Mouse (Mus musculus) regulatory T cell (primary cell): ENCODE results near the gene Cars2.
"Not testable (repeated sequence)": the region's sequence is repeated elsewhere in the genome, so short reads cannot be mapped to it uniquely, and the experiment has no call there.

Experiments
- in situ Hi-C: fragments of 300-600 bp; cut with MboI, MseI; formaldehyde crosslinking; loops from one replicate; pipeline ENCODE4 v1.15.1; 2025; ENCODE audit warnings: high pct_unique_total_duplicates

The Cars2 gene

DNA sequence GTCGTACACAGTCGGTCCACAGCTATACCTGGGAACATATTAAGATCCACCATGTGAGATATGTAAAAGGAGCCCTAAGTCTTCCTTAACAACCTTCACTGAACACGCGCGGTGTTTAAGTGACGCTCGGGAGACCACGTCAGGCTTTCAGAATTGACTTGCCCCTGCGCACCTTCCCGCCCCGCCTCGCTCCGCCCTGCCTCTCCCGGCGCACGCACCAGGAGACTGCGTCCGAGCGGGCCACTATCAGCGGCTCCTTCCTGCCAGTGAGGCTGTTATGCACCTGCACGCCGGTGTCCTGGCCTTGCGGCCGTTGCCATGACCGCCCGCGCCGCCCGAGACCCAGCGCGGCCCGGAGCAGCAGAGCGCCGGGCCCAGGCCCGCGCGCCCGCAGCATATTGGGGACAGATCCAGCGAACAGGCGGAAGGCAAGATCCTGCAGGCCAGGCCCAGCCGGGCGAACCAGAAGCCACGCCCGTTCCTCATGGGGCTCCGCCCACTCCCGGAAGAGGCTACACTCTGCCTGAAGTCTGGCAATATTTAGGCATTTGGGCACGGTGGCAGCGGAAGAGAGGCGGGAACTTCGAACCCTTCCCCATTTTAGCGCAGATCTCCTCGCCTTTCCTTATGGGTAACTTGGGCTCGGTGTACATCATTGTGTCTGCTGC lies at the start of gene Cars2:
Cars2 (minus strand) TSS at position 503 of the 668 bp plus-strand sequence.
- in situ Hi-C loops = loop anchor here (5.0 kb wide), 1 partner anchor 98 kb away; no protein-coding TSS in a partner anchor

DNA sequence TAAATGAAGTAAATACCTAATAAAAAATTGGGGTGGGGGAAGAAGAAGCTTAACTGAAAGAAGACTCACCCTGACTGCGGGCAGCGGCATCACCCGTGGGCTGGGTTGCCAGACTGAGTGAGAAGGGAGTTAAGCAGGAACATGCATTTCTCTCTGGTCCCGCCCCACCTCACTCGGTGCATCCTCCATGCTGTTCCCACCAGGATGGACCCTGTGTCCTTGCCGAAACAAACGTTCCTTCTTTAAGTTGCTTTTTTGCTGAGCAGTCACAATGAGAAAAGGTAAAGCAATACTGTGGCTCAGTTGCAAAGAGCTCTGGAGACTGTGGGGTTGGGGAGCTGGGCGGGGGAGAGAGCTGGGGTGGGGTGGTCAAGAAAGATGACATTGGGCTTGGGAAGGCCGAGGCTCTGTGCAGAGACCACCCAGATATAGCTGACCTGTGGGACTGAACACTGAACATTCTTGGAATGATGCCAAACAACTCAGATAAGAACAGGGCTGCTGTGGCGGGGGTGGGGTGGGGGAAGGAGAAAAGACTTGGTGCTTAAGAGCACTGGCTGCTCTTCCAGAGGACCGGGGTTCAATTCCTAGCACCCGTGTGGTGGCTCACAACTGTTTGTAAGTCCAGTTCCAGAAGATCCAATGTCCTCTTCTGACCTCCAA lies 42.8 kb upstream of the Cars2 start:
- in situ Hi-C loops = no loop called here

DNA sequence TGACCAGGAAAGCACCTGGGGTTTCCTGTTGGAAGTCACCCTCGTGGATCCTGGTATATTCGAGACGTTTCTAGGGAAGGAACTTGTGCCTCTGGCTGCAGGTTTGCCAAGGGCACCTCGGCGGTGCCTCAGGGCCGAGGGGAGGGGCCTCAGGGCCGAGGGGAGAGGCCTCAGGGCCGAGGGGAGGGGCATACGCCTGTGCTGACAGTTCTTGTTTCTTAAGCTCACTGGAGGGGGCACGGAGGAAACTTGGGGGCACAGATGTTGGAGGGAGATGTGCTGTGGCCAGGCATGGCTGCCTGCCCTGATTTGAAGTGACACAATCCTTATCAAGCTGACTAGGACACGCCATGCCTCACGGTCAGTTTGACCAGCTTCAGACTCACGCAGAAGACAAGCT lies 41.7 kb upstream of the Cars2 start:
- in situ Hi-C loops = no loop called here

DNA sequence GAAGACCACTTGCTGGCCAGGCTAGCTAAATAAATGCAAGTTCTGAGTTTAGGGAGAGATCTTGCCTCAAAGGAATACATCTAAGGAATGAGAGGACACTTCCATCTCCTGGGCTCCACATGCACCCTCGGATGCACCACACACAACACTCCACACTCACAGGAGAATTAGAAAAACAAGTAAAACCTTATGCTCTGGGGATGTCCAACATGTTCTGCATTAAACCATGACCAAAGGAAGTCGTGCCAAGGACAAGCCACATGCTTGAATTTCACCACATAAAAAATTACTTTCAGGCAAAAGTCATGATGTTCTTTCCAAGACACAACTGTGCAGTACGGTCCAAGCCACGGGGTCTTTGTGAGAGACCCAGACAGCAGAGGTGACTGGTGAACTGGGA lies 41.3 kb upstream of the Cars2 start:
- in situ Hi-C loops = no loop called here

DNA sequence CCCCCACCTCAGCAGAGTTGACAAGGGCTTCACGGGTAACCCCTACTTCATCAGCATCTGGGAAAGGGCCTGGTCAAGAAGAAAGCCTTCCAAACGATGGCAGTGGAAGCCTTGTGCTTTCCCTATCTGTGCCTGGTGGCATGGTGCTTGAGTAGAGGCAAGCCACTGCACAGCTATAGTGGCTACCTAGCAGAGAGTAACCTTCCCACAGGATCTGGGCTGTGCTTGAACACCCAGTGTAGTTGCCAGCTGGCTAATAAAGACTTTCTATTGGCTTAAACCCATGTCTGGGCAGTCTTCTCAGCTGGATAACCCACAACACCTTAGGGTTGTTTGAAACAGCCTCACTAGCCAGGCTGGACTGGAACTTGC lies 35.8 kb upstream of the Cars2 start:
- in situ Hi-C loops = no loop called here

DNA sequence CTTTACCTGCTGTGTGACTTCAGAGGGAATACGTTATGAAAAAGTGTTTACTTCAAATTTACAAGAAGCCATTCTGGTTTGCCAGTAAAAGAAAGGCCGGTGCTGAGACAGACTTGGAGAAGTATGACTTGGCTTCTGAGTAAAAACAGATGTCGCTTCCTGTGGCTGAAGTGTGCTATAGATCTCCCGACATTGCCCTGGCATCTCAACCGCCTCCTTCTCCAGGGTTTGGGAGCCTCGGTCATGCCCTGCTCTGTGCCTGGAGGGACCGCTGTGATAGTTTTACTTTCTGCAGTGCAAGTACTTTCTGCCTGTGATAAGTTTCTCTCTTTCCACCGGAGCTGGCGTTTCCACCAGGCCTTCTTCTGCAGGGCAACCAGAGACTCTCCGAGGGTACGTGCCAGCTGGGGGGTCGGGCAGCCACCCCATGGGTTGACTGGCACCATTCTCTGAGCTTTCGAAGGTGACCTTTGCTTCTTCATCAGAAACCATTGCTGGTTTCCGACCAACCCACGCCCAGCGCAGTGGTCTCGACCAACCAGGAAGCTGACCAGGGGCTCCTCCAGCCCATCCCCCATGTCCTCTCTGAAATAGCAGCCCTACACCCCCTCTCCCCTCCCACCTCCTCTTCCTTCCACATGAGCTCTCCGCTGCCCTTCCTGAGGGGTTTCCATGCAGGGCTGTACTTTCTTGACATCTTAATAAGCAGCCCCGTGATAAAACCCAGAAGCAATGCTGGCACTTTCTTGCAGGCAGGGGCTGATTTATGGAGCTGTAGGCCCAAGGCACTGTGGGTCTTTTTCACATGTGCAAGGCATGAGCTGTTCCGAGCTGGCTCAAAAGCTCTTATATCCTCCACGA lies 35.2 kb upstream of the Cars2 start:
- in situ Hi-C loops = no loop called here

DNA sequence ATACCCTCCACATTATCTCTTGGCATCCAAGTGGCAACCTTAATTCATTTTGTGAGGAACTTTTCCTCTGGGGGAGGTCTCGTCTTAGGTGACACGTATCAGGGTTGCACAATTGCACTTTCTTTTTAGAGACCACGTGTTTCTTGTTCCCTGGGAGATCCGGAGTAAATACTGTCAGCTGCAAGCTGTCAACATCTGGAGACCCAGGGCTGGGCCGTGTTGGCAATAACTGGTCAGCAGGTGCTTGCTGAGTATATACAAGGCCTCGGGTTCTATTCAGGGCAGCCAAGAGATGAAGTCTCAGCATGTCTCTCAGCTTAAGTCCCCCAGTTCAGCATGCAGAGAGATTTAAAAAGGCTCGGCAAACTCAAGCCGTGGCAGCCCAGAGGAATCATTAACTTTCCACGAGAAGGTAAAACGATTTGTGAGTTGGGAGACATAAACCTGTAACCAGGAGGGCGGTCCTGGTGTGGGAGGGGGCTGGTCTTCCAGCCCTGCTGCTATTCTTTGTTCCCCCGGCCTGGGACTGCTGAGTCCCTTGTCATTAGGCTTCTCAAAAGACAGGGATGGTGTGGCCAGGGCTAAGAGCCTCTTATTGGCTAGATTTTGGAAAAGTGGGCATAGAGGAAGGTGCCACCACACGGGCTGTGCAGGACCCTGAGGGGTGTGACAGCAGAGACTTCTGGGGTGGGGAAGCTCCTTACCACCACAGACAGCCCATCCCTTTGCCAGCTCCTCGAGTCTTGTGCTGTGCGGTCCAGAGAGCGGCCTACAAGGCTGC lies 25.2 kb upstream of the Cars2 start:
- in situ Hi-C loops = no loop called here

DNA sequence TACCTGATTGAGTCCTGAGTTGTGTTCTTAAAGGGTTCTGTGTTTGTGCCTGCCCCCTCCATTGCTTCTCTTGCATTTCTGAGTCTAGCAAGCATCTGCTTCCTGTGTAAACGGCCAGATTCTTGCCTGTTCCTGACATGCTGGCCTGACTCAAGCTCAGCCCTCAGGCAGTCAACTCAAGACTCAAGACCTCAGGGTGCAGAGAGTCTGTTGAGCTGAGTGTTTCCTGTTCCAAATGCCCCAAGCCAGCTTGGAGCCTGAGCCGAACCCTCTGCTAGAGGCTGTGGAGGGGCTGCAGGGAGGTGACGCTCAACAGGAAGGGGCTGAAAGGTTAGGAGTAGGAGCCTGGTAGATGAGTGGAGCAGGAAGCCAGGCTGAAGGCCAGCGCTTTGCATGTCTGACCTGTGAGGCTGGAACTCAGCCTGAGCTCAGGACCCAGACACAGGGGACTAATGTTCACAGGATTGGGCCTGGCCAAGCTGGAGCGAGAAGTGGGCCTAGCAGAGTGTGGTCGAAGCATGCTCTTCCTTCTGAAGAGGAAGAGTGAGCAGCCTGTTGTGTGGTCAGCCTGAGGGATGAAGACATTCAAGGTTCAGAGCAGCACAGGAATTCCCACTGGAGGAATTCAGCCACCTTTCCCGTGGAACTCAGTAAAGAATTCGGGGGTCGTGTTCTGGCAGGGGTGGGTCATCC lies 24.5 kb upstream of the Cars2 start:
- in situ Hi-C loops = no loop called here

DNA sequence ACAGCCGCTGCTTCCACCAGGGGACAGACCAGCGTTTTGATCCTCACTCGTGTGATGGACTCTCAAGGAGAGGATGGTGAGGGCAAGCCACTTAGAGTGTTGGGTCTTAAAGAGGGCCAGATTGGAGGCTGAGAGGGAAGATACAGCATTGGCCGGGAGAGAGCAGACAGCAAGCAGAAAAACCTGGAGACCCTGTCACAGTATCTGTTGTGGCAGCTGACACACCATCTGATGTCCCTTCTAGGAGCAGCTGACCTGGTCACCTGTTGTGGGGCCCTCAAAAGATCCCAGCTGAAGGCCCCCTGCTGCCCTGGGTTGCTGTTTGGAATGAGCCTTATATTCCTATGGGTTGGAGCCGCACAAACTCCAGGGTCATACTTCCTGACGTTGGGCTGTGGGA lies 21.8 kb upstream of the Cars2 start:
- in situ Hi-C loops = no loop called here

DNA sequence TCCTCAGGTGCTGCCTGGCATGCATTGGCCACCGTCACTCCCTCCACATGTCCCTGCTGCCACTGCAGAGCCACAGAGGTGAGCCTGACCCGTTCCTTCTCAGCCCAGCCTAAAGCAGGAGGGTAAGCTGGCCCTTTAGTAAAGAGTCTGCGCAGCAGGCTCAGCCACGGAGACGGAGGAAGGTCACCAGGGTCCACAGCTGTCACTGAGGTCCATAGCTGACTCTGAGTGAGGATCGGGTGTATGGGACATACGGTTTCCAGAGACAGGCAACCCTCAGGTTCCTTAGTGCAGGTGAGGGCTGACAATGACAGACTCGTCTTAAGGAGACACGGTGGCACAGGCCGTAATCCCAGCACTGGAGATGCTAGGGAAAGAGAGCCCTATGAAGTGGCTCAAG lies 21.4 kb upstream of the Cars2 start:
- in situ Hi-C loops = no loop called here

DNA sequence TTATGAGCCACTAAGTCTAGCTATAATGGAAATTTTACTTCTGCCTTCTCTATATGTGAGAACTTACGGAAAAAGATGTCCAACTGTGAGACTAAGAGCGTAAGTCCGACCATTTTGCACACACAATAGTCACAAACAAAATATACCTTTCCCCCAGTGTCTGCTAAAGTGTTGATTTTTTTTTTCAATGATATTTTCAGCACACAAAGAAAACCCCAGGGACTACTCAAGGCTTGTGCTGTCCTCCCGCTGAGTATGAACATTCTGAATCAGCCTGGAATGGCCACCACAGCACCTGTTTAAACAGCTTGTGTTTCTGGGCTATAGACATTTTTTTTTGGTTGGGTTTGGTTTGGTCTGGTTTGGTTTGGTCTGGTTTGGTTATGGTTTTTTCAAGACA lies 20.2 kb upstream of the Cars2 start:
- in situ Hi-C loops = no loop called here

DNA sequence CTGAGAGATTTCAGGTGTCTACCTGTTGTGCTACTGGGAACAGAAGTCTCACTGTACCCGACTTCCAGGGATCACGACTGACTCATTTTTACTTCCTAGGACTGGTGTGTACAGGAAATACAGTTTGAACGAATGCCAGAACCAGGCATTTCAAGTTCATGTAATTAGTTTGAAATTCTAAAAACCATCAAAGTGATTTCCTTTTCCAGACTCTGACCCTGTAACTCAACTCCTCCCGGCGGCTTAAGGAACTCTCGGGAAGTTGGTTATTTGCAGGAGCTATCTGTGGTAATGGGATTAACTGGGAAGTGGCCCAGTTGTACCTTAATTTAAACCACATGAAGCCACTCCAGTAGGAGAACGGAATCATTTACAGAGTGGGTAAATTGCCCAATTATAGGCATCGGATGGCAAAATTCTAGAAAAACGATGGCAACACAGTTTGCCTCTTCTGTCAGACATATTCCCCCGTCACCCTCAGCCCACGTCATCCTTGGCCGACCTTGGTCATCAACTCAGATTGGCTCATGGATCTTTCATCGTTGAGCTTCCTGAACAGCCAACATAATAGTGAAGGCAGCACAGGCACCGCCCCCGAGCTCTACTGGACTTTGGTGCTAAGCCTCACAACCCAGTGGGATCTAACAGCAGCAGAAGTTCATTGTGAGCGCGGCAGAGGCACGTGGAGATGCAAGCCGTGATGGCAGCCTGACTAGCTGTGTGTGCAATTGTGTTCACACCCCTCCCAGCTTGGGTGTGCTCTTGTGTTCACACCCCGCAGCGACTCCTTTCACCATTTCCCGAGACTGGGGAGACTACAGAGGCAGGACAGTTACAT lies 18.9 kb upstream of the Cars2 start:
- in situ Hi-C loops = no loop called here

DNA sequence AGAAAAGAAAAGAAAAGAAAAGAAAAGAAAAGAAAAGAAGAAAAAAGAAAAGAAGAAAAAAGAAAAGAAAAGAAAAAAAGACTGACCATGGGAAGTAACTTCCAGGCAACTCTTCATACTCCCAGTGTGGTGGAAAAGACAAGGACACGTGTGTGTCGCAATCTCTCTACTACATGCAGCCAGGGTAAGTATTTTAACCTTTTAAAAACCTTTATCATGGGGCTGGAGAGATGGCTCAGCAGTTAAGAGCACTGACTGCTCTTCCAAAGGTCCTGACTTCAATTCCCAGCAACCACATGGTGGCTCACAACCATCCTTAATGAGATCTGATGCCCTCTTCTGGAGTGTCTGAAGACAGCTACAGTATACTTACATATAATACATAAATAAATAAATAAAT lies 17.6 kb upstream of the Cars2 start:
- in situ Hi-C loops = not testable (repeated sequence)

DNA sequence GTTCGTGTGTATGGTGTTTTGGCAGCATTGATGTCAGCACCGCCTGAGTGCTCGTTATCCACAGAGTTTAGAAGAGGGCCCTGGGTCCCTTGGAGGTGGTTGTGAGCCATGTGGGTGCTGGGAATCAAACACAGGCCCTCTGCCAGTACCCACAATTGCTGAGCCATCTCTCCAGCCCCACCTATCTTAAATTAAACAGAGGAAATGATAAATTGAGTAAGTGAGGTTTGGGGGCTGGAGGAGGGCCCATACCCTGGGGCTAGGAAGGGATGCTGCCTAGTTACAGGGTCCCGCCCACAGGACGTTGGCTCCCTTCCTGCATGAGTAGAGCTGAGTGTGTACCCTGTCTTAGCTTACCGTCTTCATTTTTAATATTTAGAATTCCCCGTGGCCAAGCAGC lies 14.1 kb upstream of the Cars2 start:
- in situ Hi-C loops = no loop called here

DNA sequence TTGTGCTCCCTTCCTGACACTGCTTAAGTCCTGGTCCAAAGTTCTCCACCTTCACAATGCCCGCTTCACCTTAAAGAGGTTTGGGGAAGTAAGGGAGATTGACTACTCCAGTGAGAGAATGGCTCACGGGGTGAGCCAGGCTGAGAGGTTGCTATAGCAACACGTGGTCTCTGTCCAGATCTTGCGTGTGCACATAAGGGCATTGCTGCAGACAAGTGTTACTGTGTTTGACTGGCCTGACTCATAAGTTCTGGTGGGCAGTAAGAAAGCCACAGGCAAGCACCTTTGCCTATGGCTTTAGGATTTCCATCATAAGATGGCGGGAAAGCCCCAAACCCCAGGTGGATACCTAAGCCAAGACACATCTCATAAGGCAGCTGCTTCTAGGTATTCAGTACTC lies 13.7 kb upstream of the Cars2 start:
- in situ Hi-C loops = no loop called here

DNA sequence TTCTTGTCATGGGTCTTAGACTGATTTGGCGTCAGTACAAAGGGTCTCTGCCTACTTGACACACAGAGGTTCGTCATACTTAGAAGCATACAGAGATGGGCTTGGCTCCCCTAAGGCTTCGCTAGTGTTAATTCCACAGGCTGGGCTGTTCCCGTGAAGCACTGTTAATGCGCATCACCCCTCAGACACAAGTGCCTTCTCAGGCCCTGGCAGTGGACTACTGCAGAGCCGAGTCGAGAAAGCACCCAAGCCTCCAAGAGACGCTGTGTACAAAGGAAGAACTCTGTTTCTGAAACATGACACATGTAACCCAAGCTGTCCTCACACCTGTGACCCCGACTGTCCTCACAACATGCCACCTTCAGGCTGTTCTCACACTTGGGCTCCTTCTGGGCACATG lies 9.6 kb upstream of the Cars2 start:
- in situ Hi-C loops = no loop called here

DNA sequence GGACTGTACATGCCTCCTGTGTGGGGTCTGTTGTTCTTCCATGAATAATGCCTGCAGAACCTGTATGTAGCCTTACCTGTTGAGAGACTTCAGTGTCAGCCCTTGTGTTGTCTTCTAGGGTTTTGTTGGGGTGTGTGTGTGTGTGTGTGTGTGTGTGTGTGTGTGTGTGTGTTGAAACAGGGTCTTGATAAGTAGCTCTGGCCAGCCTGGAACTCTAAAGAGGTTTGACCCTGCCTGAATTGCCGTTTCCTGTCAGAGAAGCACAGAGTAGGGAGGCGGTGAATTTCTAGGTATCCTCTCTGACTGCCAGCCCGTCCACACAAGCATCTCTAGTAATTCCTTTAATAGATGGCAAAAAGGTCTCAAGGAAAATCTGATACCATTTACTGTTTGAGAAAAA lies 8.9 kb upstream of the Cars2 start:
- in situ Hi-C loops = loop anchor here (5.0 kb wide), 1 partner anchor 1548 kb away; the partner anchor contains the start of genes Cul4a and Pcid2

DNA sequence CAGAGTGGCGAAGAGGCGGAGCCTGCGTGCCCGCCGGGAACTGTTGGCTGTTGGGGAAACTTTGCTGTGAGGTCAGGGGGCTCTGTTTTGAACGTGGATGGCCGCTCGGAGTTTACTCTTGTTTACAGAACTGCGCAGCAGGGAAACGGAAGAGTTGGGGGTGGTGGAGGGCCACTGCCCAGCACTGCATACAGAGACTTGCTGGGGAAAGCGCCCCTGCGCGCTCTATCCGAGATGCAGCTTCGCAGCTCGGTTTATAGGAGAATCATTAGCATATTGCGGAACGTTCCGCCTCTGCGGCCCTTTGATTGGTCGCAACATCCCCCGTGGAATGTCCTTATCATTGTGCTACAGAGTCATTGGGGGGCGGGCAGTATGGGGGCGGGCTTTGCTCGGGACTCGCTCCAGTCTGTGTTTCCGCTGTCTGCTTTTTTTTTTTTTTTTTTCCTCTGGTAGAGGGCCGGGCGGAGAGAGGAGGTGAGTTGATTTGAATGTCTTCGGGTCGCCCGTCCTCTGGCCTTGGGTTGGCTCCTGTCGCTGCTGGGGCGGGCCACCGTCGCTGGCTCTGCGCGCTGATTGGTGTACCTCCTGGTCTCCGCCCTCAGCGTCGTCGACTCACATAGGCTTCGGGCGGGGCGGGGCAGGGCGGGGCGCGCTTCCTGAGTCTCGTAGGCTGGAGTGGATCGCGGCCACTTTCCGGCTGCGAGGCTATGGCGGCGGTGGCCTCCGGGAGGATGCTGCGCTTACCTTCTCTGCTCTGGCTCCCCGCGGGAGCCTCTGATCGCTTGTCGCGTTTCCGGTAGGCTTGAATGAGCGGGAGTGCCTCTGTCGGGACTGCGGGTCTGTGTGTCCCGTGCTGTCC lies 7.4 kb upstream of the Cars2 start:
- in situ Hi-C loops = loop anchor here (5.0 kb wide), 1 partner anchor 1549 kb away; the partner anchor contains the start of genes Cul4a and Pcid2

DNA sequence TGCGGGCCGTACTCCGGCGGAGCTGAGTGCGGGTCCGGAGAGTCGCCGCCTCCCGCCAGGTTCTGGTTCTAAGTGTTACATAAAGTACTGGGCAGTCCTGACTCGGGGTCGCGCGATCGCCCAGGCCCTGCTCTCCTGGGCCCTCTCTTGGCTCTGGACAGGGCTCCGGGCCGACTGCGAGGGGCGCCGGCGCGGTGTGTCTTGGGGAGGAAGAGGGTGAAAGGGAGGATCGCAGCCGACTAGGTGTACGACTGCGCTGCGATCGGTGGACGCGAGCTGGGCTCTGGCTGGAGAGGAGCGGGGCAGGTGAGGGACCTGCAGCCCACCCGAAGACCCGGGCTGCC lies 6.8 kb upstream of the Cars2 start:
- in situ Hi-C loops = loop anchor here (5.0 kb wide), 1 partner anchor 1550 kb away; the partner anchor contains the start of genes Cul4a and Pcid2
